Mouse (Mus musculus) CH12F3 (cell line): ENCODE results near the gene Slc16a10.
"Not testable (repeated sequence)": the region's sequence is repeated elsewhere in the genome, so short reads cannot be mapped to it uniquely, and the experiment has no call there.

ENCODE experiments used
- in situ Hi-C: fragments of 300-500 bp; cut with MboI; formaldehyde crosslinking; loops from 2 replicates; pipeline ENCODE4 v1.14.3; 2020; ENCODE audit warnings: low sequenced_read_pairs

The Slc16a10 gene

GRCm38 (mm10) chr10:40036686-40037560, 105.1 kb downstream of the Slc16a10 start:
- in situ Hi-C loops: no loop called here

GRCm38 (mm10) chr10:40034956-40035355, 107.1 kb downstream of the Slc16a10 start:
- in situ Hi-C loops: no loop called here

- in situ Hi-C loops: no loop called here
Measured at GRCm38 (mm10) chr10:40032897-40033296, 109.2 kb downstream of the Slc16a10 start.

GRCm38 (mm10) chr10:40030716-40031115, 111.3 kb downstream of the Slc16a10 start:
- in situ Hi-C loops: no loop called here

GRCm38 (mm10) chr10:40029610-40030009, 112.4 kb downstream of the Slc16a10 start:
- in situ Hi-C loops: no loop called here

GRCm38 (mm10) chr10:40028091-40028490, 114.0 kb downstream of the Slc16a10 start:
- in situ Hi-C loops: no loop called here

GRCm38 (mm10) chr10:40026546-40026945, 115.5 kb downstream of the Slc16a10 start:
- in situ Hi-C loops: no loop called here

- in situ Hi-C loops: no loop called here
Measured at GRCm38 (mm10) chr10:40025560-40025959, 116.5 kb downstream of the Slc16a10 start.

- in situ Hi-C loops: no loop called here
Measured at GRCm38 (mm10) chr10:40024554-40025428, 117.3 kb downstream of the Slc16a10 start, which contains the start of gene Mfsd4b1. Mfsd4b1 (minus strand) TSS chr10:40025268.

- in situ Hi-C loops: no loop called here
Measured at GRCm38 (mm10) chr10:40020401-40020800, 121.7 kb downstream of the Slc16a10 start.

GRCm38 (mm10) chr10:40019492-40019891, 122.6 kb downstream of the Slc16a10 start:
- in situ Hi-C loops: no loop called here

GRCm38 (mm10) chr10:40018261-40018860, 123.7 kb downstream of the Slc16a10 start:
- in situ Hi-C loops: no loop called here

GRCm38 (mm10) chr10:40009591-40009990, 132.5 kb downstream of the Slc16a10 start:
- in situ Hi-C loops: no loop called here

GRCm38 (mm10) chr10:40008847-40009246, 133.2 kb downstream of the Slc16a10 start:
- in situ Hi-C loops: not testable (repeated sequence)

GRCm38 (mm10) chr10:40007953-40008352, 134.1 kb downstream of the Slc16a10 start:
- in situ Hi-C loops: no loop called here

GRCm38 (mm10) chr10:40006963-40007362, 135.1 kb downstream of the Slc16a10 start:
- in situ Hi-C loops: no loop called here

GRCm38 (mm10) chr10:40000746-40001145, 141.3 kb downstream of the Slc16a10 start:
- in situ Hi-C loops: no loop called here

GRCm38 (mm10) chr10:39991155-39991554, 150.9 kb downstream of the Slc16a10 start:
- in situ Hi-C loops: no loop called here

GRCm38 (mm10) chr10:39986466-39986865, 155.6 kb downstream of the Slc16a10 start, which contains the start of gene Mfsd4b5:
Mfsd4b5 (minus strand) TSS chr10:39986646.
- in situ Hi-C loops: no loop called here
